Mouse (Mus musculus) T-cell, adult 2 months (primary cell): ENCODE results near the gene Wwc1.

Source experiments
- DNase-seq: peaks from one replicate; pipeline ENCODE4 v3.0.0; 2022; ENCODE audit warnings: low spot score

Wwc1 gene

GRCm38 (mm10) chr11:35973135-35973534, 7.2 kb downstream of the Wwc1 start:
- DNase-seq: no peak

DNA sequence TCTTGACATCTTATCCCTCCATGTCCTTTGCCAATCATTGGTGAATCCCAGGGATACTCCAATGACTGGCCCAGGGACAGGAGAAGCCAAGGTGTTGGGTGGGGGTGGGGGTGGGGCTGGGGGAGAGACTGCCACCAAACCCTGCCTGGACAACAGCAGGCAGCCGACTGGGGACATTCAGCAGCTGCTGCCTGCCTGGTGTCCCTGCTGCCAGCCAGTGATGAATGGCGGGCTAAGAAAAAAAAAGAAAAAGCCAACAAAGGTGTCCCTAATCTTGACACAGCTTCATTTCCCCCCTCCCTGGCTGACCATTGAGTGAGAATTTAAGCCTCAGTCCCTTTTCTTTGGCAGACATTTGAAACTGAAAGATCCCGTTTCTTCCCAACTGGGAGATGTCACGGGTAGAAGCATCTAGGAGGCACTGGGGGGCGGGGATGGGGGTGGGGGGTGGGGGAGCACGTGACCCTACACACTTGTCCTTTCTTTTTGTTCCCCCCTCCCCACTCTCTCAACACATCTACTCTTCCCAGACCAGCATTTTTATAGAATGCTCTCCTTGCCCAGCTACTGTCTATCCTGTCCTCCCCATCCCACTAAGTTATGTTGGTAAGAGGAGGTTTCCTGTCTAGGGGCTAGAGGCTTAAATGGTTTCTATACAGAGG, 7.9 kb downstream of the Wwc1 start:
- no peak for DNase-seq

DNA sequence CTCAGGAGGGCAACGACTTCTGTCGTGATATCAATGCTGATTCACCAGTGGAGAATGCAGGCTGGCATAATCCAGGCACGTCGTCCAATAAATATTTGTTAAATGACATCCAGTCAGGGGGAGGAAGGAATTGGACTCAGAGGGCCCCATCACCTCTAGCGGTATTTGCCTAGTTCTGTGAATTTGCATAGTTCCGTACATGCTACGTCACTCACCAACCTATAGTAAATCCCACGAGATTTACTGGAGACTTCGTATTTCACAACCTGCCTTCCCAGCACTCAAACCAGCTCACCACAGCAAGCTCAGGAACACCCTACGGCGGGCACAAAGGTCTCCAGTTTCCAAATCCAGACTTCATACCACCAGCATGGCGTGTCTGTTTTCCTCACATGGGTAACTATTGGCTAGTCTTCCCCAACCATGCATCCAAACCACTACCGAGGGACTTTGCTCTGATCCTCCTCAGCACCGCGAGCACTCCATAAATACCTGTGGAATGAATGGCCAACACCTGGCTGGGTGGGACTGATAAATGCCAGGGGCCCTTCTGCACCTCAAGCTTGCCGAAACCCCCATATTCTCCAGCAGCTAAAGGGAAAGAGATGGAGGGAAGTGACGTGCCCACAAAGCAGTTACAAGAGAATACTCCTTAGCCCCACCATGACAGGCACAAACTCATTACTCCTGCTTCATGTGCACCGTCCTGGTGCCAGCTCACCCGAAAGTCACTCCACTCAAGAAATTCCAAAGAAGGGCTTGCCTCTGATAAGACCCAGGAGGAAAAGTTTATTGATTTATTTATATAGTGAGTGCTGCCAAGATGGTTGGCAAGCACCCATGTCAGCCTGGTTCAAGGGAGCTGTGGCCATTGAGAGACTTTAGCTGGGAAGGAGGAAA, 9.3 kb downstream of the Wwc1 start:
- no peak for DNase-seq

GRCm38 (mm10) chr11:35968291-35968690, 12.0 kb downstream of the Wwc1 start:
- DNase-seq: no peak

- DNase-seq: no peak
Observed at GRCm38 (mm10) chr11:35963981-35964549, 16.3 kb downstream of the Wwc1 start.

GRCm38 (mm10) chr11:35963554-35963953, 16.8 kb downstream of the Wwc1 start:
- DNase-seq: no peak

GRCm38 (mm10) chr11:35962431-35962830, 17.9 kb downstream of the Wwc1 start:
- no peak for DNase-seq

DNA sequence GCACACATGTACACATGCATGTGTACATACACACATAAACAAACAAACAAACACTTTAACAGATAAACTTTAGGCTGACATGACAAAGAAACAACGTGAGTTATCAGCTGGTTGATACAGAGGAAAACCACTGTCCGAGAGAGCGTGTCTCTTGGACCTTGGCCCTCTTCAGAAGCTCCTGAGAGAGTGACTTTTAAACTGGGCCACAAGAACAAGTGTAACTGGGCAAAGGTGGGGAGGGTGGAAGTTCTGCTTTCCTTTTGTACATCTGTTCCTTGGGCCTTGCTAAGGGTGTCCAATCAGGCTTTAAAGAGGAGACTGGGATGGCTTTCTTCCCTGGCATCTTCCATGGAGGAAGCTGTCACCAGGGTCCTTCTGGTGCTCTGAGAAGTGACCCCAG, 21.1 kb downstream of the Wwc1 start:
- no peak for DNase-seq

- no peak for DNase-seq
Observed at GRCm38 (mm10) chr11:35955572-35955971, 24.8 kb downstream of the Wwc1 start.

GRCm38 (mm10) chr11:35953179-35953578, 27.1 kb downstream of the Wwc1 start:
- no peak for DNase-seq

GRCm38 (mm10) chr11:35951727-35952065, 28.6 kb downstream of the Wwc1 start:
- DNase-seq: no peak

GRCm38 (mm10) chr11:35951058-35951726, 29.1 kb downstream of the Wwc1 start:
- DNase-seq: no peak

GRCm38 (mm10) chr11:35950466-35950865, 29.9 kb downstream of the Wwc1 start:
- no peak for DNase-seq

GRCm38 (mm10) chr11:35950011-35950410, 30.3 kb downstream of the Wwc1 start:
- DNase-seq: no peak

DNA sequence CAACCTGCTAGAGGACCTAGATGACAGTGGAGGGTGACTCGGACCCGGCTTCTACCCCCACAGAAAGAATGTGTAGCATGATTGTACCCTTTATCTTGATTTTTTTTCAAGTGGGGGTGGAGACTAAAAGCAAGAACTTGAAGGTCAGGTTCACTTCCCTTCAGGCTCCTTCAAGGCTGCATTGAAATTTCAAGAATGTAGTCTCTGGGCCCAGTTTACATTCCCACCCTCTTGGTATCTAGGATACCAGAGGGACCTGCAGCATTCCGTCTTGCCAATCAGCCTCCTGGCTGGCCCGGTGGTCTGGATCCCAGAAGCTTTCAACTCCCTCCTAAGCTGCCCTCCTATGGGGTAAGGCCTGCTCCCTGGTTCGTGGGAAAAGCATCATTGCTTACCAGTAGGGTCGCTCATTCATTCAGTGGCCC, 31.9 kb downstream of the Wwc1 start:
- no peak for DNase-seq

GRCm38 (mm10) chr11:35947944-35948343, 32.4 kb downstream of the Wwc1 start:
- DNase-seq: no peak

- no peak for DNase-seq
Observed at GRCm38 (mm10) chr11:35945187-35945586, 35.1 kb downstream of the Wwc1 start.

- DNase-seq: no peak
Observed at GRCm38 (mm10) chr11:35941641-35942040, 38.7 kb downstream of the Wwc1 start.

- no peak for DNase-seq
Observed at GRCm38 (mm10) chr11:35941064-35941463, 39.3 kb downstream of the Wwc1 start.

- DNase-seq: no peak
Observed at GRCm38 (mm10) chr11:35938790-35939385, 41.4 kb downstream of the Wwc1 start.

GRCm38 (mm10) chr11:35935645-35936044, 44.7 kb downstream of the Wwc1 start:
- no peak for DNase-seq

GRCm38 (mm10) chr11:35935133-35935532, 45.2 kb downstream of the Wwc1 start:
- DNase-seq: no peak
